Mouse (Mus musculus): ENCODE results near the gene Polr1d. TPM values are rescaled to one million over a fixed set of nuclear protein-coding genes. Genes with fewer than 3 reads are reported as not detected.
A peak's percentile ranks its signal among the peaks of the same experiment; 100 is the strongest.

Polr1d gene
- polyA plus RNA-seq, 1 experiment from 2014 or later, result 99.6 TPM

DNA sequence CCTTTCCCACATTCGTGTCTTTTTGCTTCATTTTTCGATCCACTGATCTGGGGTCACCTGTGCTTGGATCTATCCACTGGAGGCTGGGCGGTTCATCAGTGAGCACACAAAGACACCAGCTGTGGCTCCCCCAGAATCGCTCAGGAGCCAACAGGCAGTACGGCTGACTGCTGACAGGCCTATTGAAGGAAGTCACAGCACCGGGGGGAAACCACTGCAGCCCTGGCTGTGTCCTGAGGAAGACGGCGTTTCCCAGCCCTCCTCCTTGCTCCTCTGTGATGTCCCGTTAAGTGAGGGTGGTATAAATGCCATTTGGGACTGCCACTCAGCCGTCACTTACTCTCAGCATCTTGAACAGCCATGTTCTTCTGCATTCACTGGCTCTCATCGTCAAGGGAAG lies 30.9 kb upstream of the Polr1d start:
- Histone ChIP-seq H3K4me2 (no peak overlapping the region), H3K27ac (no peak overlapping the region), H3K27me3 (no peaks in the 10 kb centered on the region), H3K9ac (no peak overlapping the region), H3K4me3 (replicated peaks) (no peak overlapping the region), H3K36me3 (replicated peaks) (no peaks in the 10 kb centered on the region), H3K4me1 (peaks cover 36% of the 10 kb centered on the region), H3K9me3 (no peaks in the 10 kb centered on the region)
- ATAC-seq (ENCODE audit: low FRiP score), result peak; percentile 27; the same call in 1 of the 2 replicates
- 62% methylated on average over 11 of the region's 11 CpGs for WGBS

- peaks cover 29% of the 10 kb centered on the region for H3K4me1 ChIP-seq
- no peak overlapping the region for H3K27ac ChIP-seq
- 92% methylated on average over 19 of the region's 19 CpGs for WGBS
- no peak overlapping the region for H3K9ac ChIP-seq
- H3K27me3 ChIP-seq, result no peaks in the 10 kb centered on the region
- H3K9me3 ChIP-seq, result no peaks in the 10 kb centered on the region
- no peak for ATAC-seq (ENCODE audit: low FRiP score)
- H3K4me2 ChIP-seq, result no peak overlapping the region
- H3K36me3 ChIP-seq (replicated peaks), result no peaks in the 10 kb centered on the region
- no peak overlapping the region for H3K4me3 ChIP-seq (replicated peaks)
Observed at GRCm38 (mm10) chr5:147049544-147050209, 27.2 kb upstream of the Polr1d start.

DNA sequence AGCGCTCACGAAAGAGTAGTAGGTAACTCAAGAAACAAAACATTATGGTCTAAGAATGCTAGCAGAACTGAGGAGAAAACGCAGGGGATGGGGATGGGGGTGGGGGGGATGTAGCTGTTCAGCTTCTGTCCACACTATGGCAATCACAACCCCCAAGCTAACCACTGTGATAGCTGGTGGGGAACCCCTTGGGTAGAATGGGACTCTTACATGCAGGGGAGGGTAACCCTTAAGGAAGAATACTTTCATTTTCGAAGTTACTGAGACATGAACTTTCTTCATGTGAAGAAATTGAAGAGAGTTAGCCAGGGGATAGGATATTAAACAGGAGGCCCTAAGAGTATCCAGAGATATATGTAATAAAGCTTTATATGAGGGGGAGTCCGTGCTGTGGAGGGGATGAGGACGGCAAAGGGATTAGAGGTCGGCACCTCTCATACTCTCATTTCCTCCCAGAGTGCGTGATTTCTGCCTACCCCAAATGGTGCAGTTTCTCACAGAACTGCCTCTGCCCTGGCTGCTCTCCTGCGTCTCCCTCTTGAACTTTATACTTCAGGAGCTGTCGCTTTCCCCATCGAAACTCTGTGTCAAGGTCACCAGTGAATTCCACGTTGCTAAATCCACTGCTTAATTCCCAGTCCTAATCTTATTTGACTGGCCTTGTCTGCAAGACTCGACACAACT lies 25.9 kb upstream of the Polr1d start:
- no peaks in the 10 kb centered on the region for H3K9me3 ChIP-seq
- no peak overlapping the region for H3K4me3 ChIP-seq (replicated peaks)
- H3K27me3 ChIP-seq, result no peaks in the 10 kb centered on the region
- H3K36me3 ChIP-seq (replicated peaks), result no peaks in the 10 kb centered on the region
- peaks cover 17% of the 10 kb centered on the region for H3K4me1 ChIP-seq
- no peak for ATAC-seq (ENCODE audit: low FRiP score)
- no peak overlapping the region for H3K9ac ChIP-seq
- H3K4me2 ChIP-seq, result no peak overlapping the region
- H3K27ac ChIP-seq, result no peak overlapping the region
- 77% methylated on average over 13 of the region's 13 CpGs for WGBS

DNA sequence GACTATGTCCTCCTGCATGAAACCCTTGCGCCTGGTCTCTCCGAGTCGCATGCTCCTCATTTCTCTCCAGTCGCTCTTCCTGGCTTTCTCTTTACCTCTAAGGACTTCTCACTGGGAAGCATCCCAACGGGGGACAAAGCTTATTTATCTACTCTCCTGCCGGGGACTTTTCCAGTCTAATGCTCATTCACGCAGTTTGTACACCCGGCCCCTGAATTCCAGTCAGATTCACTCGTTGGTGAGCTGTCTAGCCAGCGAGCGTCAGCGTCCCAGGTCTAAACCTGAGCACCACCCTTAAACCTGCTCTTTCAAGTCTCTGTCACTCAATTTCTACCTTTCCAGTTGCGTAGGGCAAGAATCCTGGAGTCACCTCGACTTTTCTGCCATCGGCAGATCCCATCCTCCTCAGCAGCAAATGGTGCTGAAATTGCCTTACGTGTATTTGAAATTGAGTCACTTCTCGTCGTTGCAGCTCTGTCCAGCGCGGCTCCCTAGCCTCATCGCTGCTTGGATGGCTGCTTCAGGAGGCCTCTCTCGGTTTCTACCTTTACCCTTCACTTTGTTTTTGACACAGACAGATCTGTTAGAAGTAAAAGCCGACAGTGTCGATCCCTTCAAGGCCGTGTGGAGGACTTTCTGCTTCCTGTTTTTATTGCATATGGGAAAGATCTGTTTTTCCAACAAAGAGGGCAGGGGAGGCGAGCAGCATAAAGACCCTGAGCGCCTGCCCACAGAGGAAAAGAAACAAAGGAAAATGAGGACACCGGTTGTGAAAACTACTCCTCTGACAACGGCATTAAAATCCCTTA lies 25.1 kb upstream of the Polr1d start:
- H3K9ac ChIP-seq, result no peak overlapping the region

DNA sequence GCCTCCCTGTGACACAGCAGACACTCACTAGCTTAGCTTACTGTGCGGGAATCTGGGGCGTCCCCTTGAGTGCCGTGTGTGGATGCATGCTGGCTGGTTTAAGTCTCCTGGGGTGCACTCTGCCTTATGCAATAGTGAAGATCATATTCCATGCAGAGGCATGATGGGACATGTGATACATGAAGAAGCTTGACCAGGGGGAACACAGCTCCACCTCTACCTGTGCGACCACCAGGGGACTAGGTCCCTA lies 24.6 kb upstream of the Polr1d start:
- no peaks in the 10 kb centered on the region for H3K36me3 ChIP-seq (replicated peaks)
- 69% methylated on average over 4 of the region's 4 CpGs for WGBS
- no peak for ATAC-seq (ENCODE audit: low FRiP score)

More for the DNA sequence above, 25.1 kb upstream of the Polr1d start:
- no peaks in the 10 kb centered on the region for H3K36me3 ChIP-seq (replicated peaks)
- H3K27ac ChIP-seq, result no peak overlapping the region
- H3K4me1 ChIP-seq, result peaks cover 14% of the 10 kb centered on the region
- H3K9me3 ChIP-seq, result no peaks in the 10 kb centered on the region
- 54% methylated on average over 29 of the region's 29 CpGs for WGBS
- ATAC-seq (ENCODE audit: low FRiP score), result no peak
- no peak overlapping the region for H3K4me3 ChIP-seq (replicated peaks)
- H3K4me2 ChIP-seq, result no peak overlapping the region
- no peaks in the 10 kb centered on the region for H3K27me3 ChIP-seq

DNA sequence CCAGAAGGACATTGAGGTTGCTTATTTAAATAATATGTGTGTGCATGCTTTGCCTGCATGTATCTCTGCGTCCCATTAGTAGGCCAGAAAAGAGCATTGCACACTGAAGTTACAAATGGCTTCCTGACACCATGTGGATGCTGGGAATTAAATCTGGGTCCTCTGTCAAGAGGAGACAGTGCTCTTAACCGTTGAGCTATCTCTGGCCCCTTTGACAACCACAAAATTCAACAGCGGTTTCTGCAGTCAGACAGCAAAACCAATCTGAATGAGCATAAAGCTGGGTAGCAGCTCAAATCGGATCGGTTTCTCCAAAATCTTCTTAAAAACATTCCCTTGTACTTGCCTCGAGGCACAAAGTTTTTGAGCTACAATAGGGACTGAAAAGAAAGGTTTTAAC lies 23.8 kb upstream of the Polr1d start:
- Histone ChIP-seq H3K27me3 (no peaks in the 10 kb centered on the region), H3K4me1 (peaks cover 14% of the 10 kb centered on the region), H3K9me3 (no peaks in the 10 kb centered on the region), H3K4me2 (no peak overlapping the region), H3K4me3 (replicated peaks) (no peak overlapping the region), H3K27ac (no peak overlapping the region), H3K36me3 (replicated peaks) (no peaks in the 10 kb centered on the region), H3K9ac (no peak overlapping the region)
- ATAC-seq (ENCODE audit: low FRiP score), result no peak
- 86% methylated on average over 6 of the region's 6 CpGs for WGBS

More for the DNA sequence above, 24.6 kb upstream of the Polr1d start:
- H3K27ac ChIP-seq, result no peak overlapping the region
- no peak overlapping the region for H3K9ac ChIP-seq
- H3K4me2 ChIP-seq, result no peak overlapping the region
- H3K27me3 ChIP-seq, result no peaks in the 10 kb centered on the region
- peaks cover 14% of the 10 kb centered on the region for H3K4me1 ChIP-seq
- H3K4me3 ChIP-seq (replicated peaks), result no peak overlapping the region
- H3K9me3 ChIP-seq, result no peaks in the 10 kb centered on the region

DNA sequence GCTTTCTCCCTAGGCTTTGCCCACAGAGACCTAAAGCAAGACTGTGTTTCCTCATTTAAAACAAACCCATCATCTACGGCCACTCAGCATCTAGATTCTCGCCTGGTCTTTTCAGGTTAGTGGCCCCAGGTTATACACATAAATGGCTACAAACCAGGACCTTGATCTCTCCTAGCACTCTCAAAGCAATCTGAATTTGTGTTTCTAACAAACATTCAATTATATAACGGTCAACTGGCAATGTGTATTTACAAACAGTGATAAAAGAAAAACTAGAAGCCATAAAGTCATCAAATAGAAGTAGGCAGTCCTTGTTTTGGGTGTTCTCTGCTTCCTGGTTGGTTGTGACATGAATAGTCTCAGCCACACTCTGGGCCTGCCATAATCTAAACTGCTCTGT lies 23.4 kb upstream of the Polr1d start:
- H3K36me3 ChIP-seq (replicated peaks), result no peaks in the 10 kb centered on the region
- H3K9me3 ChIP-seq, result no peaks in the 10 kb centered on the region
- H3K4me1 ChIP-seq, result peaks cover 14% of the 10 kb centered on the region
- no peak for ATAC-seq (ENCODE audit: low FRiP score)
- H3K27ac ChIP-seq, result no peak overlapping the region
- H3K27me3 ChIP-seq, result no peaks in the 10 kb centered on the region
- H3K9ac ChIP-seq, result no peak overlapping the region
- WGBS, result 90% methylated on average over 3 of the region's 3 CpGs
- no peak overlapping the region for H3K4me2 ChIP-seq
- H3K4me3 ChIP-seq (replicated peaks), result no peak overlapping the region

GRCm38 (mm10) chr5:147054328-147054727 lies 22.5 kb upstream of the Polr1d start:
- Histone ChIP-seq H3K36me3 (replicated peaks) (no peaks in the 10 kb centered on the region), H3K4me2 (no peak overlapping the region), H3K9ac (no peak overlapping the region), H3K27me3 (no peaks in the 10 kb centered on the region), H3K4me1 (peaks cover 14% of the 10 kb centered on the region), H3K27ac (no peak overlapping the region), H3K4me3 (replicated peaks) (no peak overlapping the region), H3K9me3 (no peaks in the 10 kb centered on the region)
- no peak for ATAC-seq (ENCODE audit: low FRiP score)
- 85% methylated on average over 6 of the region's 6 CpGs for WGBS

DNA sequence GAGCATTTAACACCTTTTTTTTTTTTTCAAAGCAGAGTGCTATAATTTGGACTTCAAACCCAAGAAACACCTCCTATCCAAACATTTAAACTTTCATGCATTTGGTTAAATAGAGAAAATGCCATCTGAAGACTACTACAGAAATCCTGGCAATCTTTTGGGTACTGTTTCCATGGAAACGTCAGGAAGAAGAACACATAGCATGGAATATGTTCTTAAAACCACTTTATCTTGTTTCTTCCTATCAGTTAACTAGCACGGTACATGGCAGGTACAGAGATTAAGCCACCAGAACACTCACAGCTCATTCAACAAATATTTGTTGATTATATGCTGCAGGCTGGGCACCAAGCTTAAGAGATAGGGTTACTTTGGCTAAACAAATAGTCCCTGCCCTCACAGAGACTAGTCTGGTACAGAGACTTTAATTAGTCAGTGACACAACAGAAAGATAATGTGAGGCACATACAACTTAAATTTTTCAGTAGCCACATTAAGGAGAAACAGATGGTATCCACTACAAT lies 22.0 kb upstream of the Polr1d start:
- H3K27me3 ChIP-seq, result no peaks in the 10 kb centered on the region
- no peak for ATAC-seq (ENCODE audit: low FRiP score)
- 84% methylated on average over 2 of the region's 2 CpGs for WGBS
- H3K9ac ChIP-seq, result no peak overlapping the region
- H3K4me1 ChIP-seq, result peaks cover 14% of the 10 kb centered on the region
- no peak overlapping the region for H3K27ac ChIP-seq
- no peak overlapping the region for H3K4me3 ChIP-seq (replicated peaks)
- no peaks in the 10 kb centered on the region for H3K36me3 ChIP-seq (replicated peaks)
- no peaks in the 10 kb centered on the region for H3K9me3 ChIP-seq
- no peak overlapping the region for H3K4me2 ChIP-seq

- no peak overlapping the region for H3K4me2 ChIP-seq
- H3K4me3 ChIP-seq (replicated peaks), result no peak overlapping the region
- H3K9me3 ChIP-seq, result no peaks in the 10 kb centered on the region
- H3K4me1 ChIP-seq, result peaks cover 14% of the 10 kb centered on the region
- H3K27ac ChIP-seq, result no peak overlapping the region
- H3K9ac ChIP-seq, result no peak overlapping the region
- no peaks in the 10 kb centered on the region for H3K27me3 ChIP-seq
- 90% methylated on average over 6 of the region's 6 CpGs for WGBS
- ATAC-seq (ENCODE audit: low FRiP score), result no peak
- no peaks in the 10 kb centered on the region for H3K36me3 ChIP-seq (replicated peaks)
Observed at GRCm38 (mm10) chr5:147055572-147056245, 21.1 kb upstream of the Polr1d start.

DNA sequence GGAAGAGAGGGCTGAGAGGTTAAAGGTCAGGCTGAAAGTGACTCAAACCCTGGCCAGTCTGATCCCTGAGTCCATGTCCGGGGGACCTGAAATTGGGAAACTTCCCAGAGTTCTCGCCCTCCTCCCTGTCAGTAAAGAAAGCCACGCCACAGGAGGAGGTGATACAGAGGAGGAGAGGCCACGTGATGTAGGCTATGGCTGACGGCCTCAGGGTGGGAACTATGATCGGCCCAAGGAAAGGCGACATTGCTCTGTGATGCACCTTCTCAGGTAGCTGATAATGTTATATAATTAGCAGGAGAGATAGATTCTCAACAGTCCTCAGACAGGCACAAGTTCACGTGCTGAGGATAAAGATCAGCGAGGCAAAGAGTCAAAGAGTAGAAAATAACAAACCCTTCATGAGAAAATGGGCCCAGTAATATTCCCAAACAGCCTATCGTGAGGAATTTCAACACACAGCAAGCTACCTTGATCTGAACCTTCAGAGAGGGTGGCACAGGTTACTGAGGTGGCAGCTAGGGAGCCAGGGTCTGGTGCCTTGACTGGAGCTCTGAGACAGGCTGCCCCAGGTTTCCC lies 20.0 kb upstream of the Polr1d start:
- H3K27me3 ChIP-seq, result no peaks in the 10 kb centered on the region
- H3K9ac ChIP-seq, result no peak overlapping the region
- H3K4me3 ChIP-seq (replicated peaks), result no peak overlapping the region
- H3K4me1 ChIP-seq, result peaks cover 7% of the 10 kb centered on the region; the same call in 1 of the 2 replicates
- H3K36me3 ChIP-seq (replicated peaks), result no peaks in the 10 kb centered on the region
- 87% methylated on average over 10 of the region's 10 CpGs for WGBS
- no peaks in the 10 kb centered on the region for H3K9me3 ChIP-seq
- H3K4me2 ChIP-seq, result no peak overlapping the region
- no peak for ATAC-seq (ENCODE audit: low FRiP score)
- no peak overlapping the region for H3K27ac ChIP-seq

All from forebrain, embryonic 12.5 days (tissue).